Mouse (Mus musculus): ENCODE measurements around the gene Cdc123. TPM values are rescaled to one million over a fixed set of nuclear protein-coding genes. Genes with fewer than 3 reads are reported as not detected.

Gene Cdc123
- total RNA-seq (2021) (10 to 100 TPM; 79.3 to 86.8 TPM), polyA plus RNA-seq (2012; rRNA removed) (48.2 and 74.2 TPM in 2 replicates)
- long read RNA-seq, transcript Cdc123-201 (13 exons, 1,827 nt): major isoform, 23 of 29 reads
- long read RNA-seq, partial matches to known transcripts: 0 of 29 reads
- long read RNA-seq, other reads (novel, unspliced or antisense): 4 of 29 reads

- peak; percentile 50 for TF ChIP-seq POLR2A (IDR thresholded peaks at IDR 0.05; ENCODE audit: insufficient read depth, low read depth, low read length)
- TF ChIP-seq CTCF (IDR thresholded peaks at IDR 0.05): peak; percentile 95
- TF ChIP-seq EP300 (IDR thresholded peaks at IDR 0.05; ENCODE audit: insufficient read depth, low read depth, low read length): peak; percentile 65; the same call in 1 of the 2 replicates
- Histone ChIP-seq H3K36me3 (ENCODE audit: control insufficient read depth, insufficient read depth, low read length) (peaks cover 4% of the 10 kb centered on the region; the same call in 1 of the 2 replicates), H3K9ac (ENCODE audit: low read depth, low read length) (peak within 1 kb of the TSS; percentile 81), H3K79me2 (replicated peaks; ENCODE audit: control insufficient read depth, insufficient read depth, low read length) (peaks cover 3% of the 10 kb centered on the region; the same call in 1 of the 2 replicates), H3K4me3 (peak within 1 kb of the TSS; percentile 74), H3K27me3 (ENCODE audit: control insufficient read depth, insufficient read depth, low read length) (no peaks in the 10 kb centered on the region), H3K4me1 (ENCODE audit: control insufficient read depth, insufficient read depth, low read length) (no peaks in the 10 kb centered on the region), H3K27ac (peak within 1 kb of the TSS; percentile 93)
- peak; percentile 87 to 93 for DNase-seq
- under 1% methylated on average over 53 of the region's 53 CpGs for WGBS
- intact Hi-C loops (cut with DNase I): loop anchor here (2.0 kb wide), 1 partner anchor 106 kb away; the partner anchor contains the start of gene Upf2
Observed at GRCm38 (mm10) chr2:5844873-5845631, at the start of gene Cdc123, which contains the start of gene Nudt5. Cdc123 (minus strand) TSS chr2:5845164. Nudt5 (plus strand) TSS chr2:5845019.

GRCm38 (mm10) chr2:5894296-5894695 lies 49.3 kb upstream of the Cdc123 start:
- DNase-seq: no peak
- Histone ChIP-seq H3K27me3 (ENCODE audit: control insufficient read depth, insufficient read depth, low read length) (no peaks in the 10 kb centered on the region), H3K4me1 (ENCODE audit: control insufficient read depth, insufficient read depth, low read length) (no peaks in the 10 kb centered on the region; the same call in none of the 2 replicates), H3K36me3 (ENCODE audit: control insufficient read depth, insufficient read depth, low read length) (peaks cover 6% of the 10 kb centered on the region), H3K27ac (no peak overlapping the region), H3K79me2 (replicated peaks; ENCODE audit: control insufficient read depth, insufficient read depth, low read length) (peaks cover 3% of the 10 kb centered on the region), H3K9ac (ENCODE audit: low read depth, low read length) (no peak overlapping the region), H3K4me3 (peak overlapping the region; percentile 88)
- intact Hi-C loops (cut with DNase I): loop anchor here (10.0 kb wide), 1 partner anchor 511 kb away; no protein-coding TSS in a partner anchor
- TF ChIP-seq CTCF (IDR thresholded peaks at IDR 0.05) (no peak), EP300 (IDR thresholded peaks at IDR 0.05; ENCODE audit: insufficient read depth, low read depth, low read length) (no peak), POLR2A (IDR thresholded peaks at IDR 0.05; ENCODE audit: insufficient read depth, low read depth, low read length) (no peak)
- WGBS: 58% methylated on average over 11 of the region's 11 CpGs

GRCm38 (mm10) chr2:5889412-5889811 lies 44.4 kb upstream of the Cdc123 start:
- H3K9ac ChIP-seq (ENCODE audit: low read depth, low read length): no peak overlapping the region
- peaks cover 6% of the 10 kb centered on the region for H3K36me3 ChIP-seq (ENCODE audit: control insufficient read depth, insufficient read depth, low read length)
- intact Hi-C loops (cut with DNase I): no loop called here

GRCm38 (mm10) chr2:5888865-5889264 lies 43.9 kb upstream of the Cdc123 start:
- no peaks in the 10 kb centered on the region for H3K27me3 ChIP-seq (ENCODE audit: control insufficient read depth, insufficient read depth, low read length)
- H3K36me3 ChIP-seq (ENCODE audit: control insufficient read depth, insufficient read depth, low read length): peaks cover 6% of the 10 kb centered on the region
- intact Hi-C loops (cut with DNase I): no loop called here
- no peaks in the 10 kb centered on the region for H3K4me1 ChIP-seq (ENCODE audit: control insufficient read depth, insufficient read depth, low read length)
- DNase-seq: no peak
- WGBS: 64% methylated on average over 5 of the region's 5 CpGs
- TF ChIP-seq CTCF (IDR thresholded peaks at IDR 0.05): no peak
- TF ChIP-seq EP300 (IDR thresholded peaks at IDR 0.05; ENCODE audit: insufficient read depth, low read depth, low read length): no peak
- no peak for TF ChIP-seq POLR2A (IDR thresholded peaks at IDR 0.05; ENCODE audit: insufficient read depth, low read depth, low read length)
- H3K9ac ChIP-seq (ENCODE audit: low read depth, low read length): no peak overlapping the region
- H3K4me3 ChIP-seq: no peak overlapping the region
- H3K79me2 ChIP-seq (replicated peaks; ENCODE audit: control insufficient read depth, insufficient read depth, low read length): peaks cover 3% of the 10 kb centered on the region
- H3K27ac ChIP-seq: no peak overlapping the region

More at GRCm38 (mm10) chr2:5889412-5889811, 44.4 kb upstream of the Cdc123 start:
- Histone ChIP-seq H3K27ac (no peak overlapping the region), H3K4me1 (ENCODE audit: control insufficient read depth, insufficient read depth, low read length) (no peaks in the 10 kb centered on the region; the same call in none of the 2 replicates), H3K4me3 (no peak overlapping the region), H3K79me2 (replicated peaks; ENCODE audit: control insufficient read depth, insufficient read depth, low read length) (peaks cover 3% of the 10 kb centered on the region), H3K27me3 (ENCODE audit: control insufficient read depth, insufficient read depth, low read length) (no peaks in the 10 kb centered on the region)
- 79% methylated on average over 2 of the region's 2 CpGs for WGBS
- DNase-seq: no peak
- TF ChIP-seq CTCF (IDR thresholded peaks at IDR 0.05) (no peak), POLR2A (IDR thresholded peaks at IDR 0.05; ENCODE audit: insufficient read depth, low read depth, low read length) (no peak), EP300 (IDR thresholded peaks at IDR 0.05; ENCODE audit: insufficient read depth, low read depth, low read length) (no peak)

- DNase-seq: no peak
- Histone ChIP-seq H3K27ac (no peak overlapping the region), H3K27me3 (ENCODE audit: control insufficient read depth, insufficient read depth, low read length) (no peaks in the 10 kb centered on the region), H3K79me2 (replicated peaks; ENCODE audit: control insufficient read depth, insufficient read depth, low read length) (0 out of 2 replicates have a peak, but pooled peaks cover 1% of the 10 kb centered on the region), H3K36me3 (ENCODE audit: control insufficient read depth, insufficient read depth, low read length) (no peaks in the 10 kb centered on the region; the same call in 1 of the 2 replicates), H3K4me1 (ENCODE audit: control insufficient read depth, insufficient read depth, low read length) (no peaks in the 10 kb centered on the region), H3K9ac (ENCODE audit: low read depth, low read length) (no peak overlapping the region), H3K4me3 (no peak overlapping the region)
- TF ChIP-seq EP300 (IDR thresholded peaks at IDR 0.05; ENCODE audit: insufficient read depth, low read depth, low read length): no peak
- no peak for TF ChIP-seq CTCF (IDR thresholded peaks at IDR 0.05)
- TF ChIP-seq POLR2A (IDR thresholded peaks at IDR 0.05; ENCODE audit: insufficient read depth, low read depth, low read length): no peak
- intact Hi-C loops (cut with DNase I): no loop called here
- WGBS: 85% methylated on average over 3 of the region's 3 CpGs
Observed at GRCm38 (mm10) chr2:5877446-5877845, 32.5 kb upstream of the Cdc123 start.
